Mouse (Mus musculus) heart, embryonic 13.5 days (tissue): ENCODE results near the gene Dand5. TPM values are rescaled to one million over a fixed set of nuclear protein-coding genes. Genes with fewer than 3 reads are reported as not detected.

Experiments
- ATAC-seq: fragments of 200-750 bp; cut with Nextera tagmentation; 2 replicates; pipeline ENCODE4 v1.8.0; 2017; ENCODE audit warnings: moderate TSS enrichment; ENCODE audit not compliant: insufficient number of reproducible peaks, low FRiP score, low TSS enrichment; ENCODE audit errors: extremely low read depth
- H3K27ac ChIP-seq: fragments of 300-500 bp; sonication (generic); replicated peaks from 2 replicates; pipeline ENCODE4 v1.5.1; 2015; ENCODE audit warnings: moderate library complexity, mild to moderate bottlenecking, inconsistent platforms
- H3K27me3 ChIP-seq: fragments of 300-500 bp; sonication (generic); replicated peaks from 2 replicates; pipeline ENCODE4 v1.6.1; 2015; ENCODE audit warnings: mild to moderate bottlenecking, inconsistent platforms
- H3K36me3 ChIP-seq: fragments of 300-500 bp; sonication (generic); 2 replicates; pipeline ENCODE4 v1.6.1; 2015; ENCODE audit warnings: mild to moderate bottlenecking, inconsistent platforms
- H3K4me1 ChIP-seq: fragments of 300-500 bp; sonication (generic); 2 replicates; pipeline ENCODE4 v1.6.1; 2015; ENCODE audit warnings: inconsistent platforms
- H3K4me2 ChIP-seq: fragments of 300-500 bp; sonication (generic); 2 replicates; pipeline ENCODE4 v1.6.1; 2015; ENCODE audit warnings: inconsistent platforms, mild to moderate bottlenecking, moderate library complexity
- H3K4me3 ChIP-seq: fragments of 300-500 bp; sonication (generic); 2 replicates; pipeline ENCODE4 v1.5.1; 2015; ENCODE audit warnings: moderate library complexity, mild to moderate bottlenecking, inconsistent platforms
- H3K9ac ChIP-seq: fragments of 300-500 bp; sonication (generic); 2 replicates; pipeline ENCODE4 v1.6.1; 2015; ENCODE audit warnings: inconsistent platforms, mild to moderate bottlenecking, moderate library complexity
- H3K9me3 ChIP-seq: fragments of 300-500 bp; sonication (generic); 2 replicates; pipeline ENCODE4 v1.6.1; 2016; ENCODE audit warnings: inconsistent platforms
- WGBS: fragments of 180-500 bp; shearing (Covaris S2); methylation state at CpG from one replicate; pipeline ENCODE4 v1.1.7; 2015; ENCODE audit warnings: mixed read lengths; 5-methylcytosine and 5-hydroxymethylcytosine counted together
- polyA plus RNA-seq: library from polyadenylated mRNA; unstranded; fragments of >200 nt; fragmentation: Nextera tagmentation; extraction: Ambion mirVana; gene quantifications from 2 replicates; pipeline ENCODE4 v1.2.1, GENCODE M21; 2015

Dand5 gene
- polyA plus RNA-seq, 1 experiment from 2014 or later: 6.3 TPM

DNA sequence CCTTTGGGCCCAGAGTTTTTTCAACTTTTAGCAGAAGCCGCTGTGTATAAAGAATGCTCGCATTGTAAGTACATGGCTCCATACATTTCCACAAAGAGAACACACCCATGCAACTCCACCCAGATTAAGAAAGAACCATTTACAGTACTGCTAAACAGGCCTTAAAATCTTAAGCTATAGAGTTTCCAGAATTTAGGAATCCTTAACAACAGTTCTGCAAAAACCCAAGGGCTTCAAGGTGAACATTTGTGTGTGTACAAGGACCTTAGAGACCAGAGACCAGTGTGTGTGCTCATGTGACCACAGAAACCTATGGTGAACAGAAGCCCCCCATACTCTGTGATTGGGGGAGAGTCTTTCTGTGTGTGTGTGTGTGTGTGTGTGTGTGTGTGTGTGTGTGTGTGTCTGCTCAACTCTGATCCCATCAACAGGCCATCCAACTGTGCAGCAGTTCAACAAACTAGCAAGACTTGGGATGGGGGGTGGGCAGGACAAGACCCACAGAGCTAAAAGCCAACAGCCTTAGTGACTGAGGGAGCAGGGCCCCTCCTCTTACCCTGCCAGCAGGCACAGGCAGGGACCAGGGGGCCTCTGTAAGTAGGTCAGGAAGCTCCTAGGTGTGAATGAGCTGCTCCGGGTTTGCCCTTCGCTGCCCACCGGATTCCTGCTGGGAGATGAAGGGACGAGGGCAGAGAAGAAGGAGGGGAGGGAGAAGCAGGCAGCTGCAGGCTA, 41.5 kb downstream of the Dand5 start:
- Histone ChIP-seq H3K9me3 (no peaks in the 10 kb centered on the region), H3K27ac (no peak overlapping the region), H3K4me2 (no peak overlapping the region), H3K27me3 (peaks cover 100% of the 10 kb centered on the region), H3K4me1 (peaks cover 65% of the 10 kb centered on the region), H3K4me3 (no peak overlapping the region), H3K36me3 (no peaks in the 10 kb centered on the region), H3K9ac (no peak overlapping the region)
- 31% methylated on average over 6 of the region's 6 CpGs for WGBS
- no peak for ATAC-seq

DNA sequence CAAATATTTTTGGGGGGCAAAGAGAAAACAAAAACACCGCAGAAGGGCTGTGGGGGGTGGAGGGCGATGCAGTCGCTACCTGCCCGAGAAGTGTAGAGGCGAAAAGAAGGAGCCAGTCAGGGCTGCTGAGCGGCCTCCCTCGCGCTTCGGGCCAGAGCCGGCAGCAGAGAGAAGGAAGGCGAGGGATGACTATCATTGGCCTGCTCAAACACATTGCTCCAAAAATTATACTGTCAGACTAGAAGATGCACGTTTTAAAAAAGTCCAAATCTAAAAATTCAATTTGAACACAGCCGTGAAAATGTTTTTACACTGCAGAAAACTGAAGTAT, 42.4 kb downstream of the Dand5 start:
- H3K4me2 ChIP-seq: peak overlapping the region; percentile 44
- 23% methylated on average over 13 of the region's 13 CpGs for WGBS

DNA sequence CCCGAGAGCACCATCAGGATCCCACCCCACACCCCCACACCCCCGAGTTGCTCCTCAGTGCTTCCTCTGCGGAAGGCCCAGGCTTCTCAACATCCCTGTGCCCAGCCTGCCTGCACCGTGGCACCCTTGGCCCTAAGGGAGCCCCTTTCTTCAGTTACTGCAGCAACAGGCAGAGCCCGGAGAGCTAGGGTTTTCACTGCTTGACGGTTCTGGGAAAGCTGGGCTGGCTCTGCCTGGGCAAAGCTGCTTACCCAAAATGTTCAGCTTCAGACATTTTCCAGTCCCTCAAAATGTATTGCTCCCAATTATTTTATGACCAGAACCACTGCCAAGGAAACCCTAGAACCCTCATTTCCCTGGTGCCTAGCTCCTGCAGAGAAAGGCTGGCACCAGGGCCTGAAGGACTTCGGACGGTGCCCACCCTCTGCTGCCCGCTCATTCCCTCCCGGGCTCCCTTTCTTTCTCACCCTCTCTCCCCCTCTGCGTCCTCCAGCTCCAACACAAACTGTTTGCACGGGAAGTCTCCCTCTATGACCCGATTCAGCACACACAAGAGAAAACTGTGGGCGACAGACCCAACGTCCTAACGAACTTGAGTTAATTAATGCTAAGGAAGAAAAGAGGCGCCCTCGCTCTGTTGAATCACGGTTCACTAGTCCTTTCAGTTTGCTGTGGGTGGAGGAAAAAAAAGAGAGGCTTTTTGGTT, 43.0 kb downstream of the Dand5 start:
- Histone ChIP-seq H3K36me3 (no peaks in the 10 kb centered on the region), H3K4me3 (peak overlapping the region; percentile 1; the same call in 1 of the 2 replicates), H3K27ac (no peak overlapping the region), H3K27me3 (peaks cover 100% of the 10 kb centered on the region), H3K4me1 (peaks cover 63% of the 10 kb centered on the region), H3K4me2 (peak overlapping the region; percentile 44), H3K9me3 (no peaks in the 10 kb centered on the region), H3K9ac (peak overlapping the region; percentile 44)
- WGBS: 21% methylated on average over 19 of the region's 19 CpGs
- ATAC-seq: no peak

More for the DNA sequence above, 42.4 kb downstream of the Dand5 start:
- Histone ChIP-seq H3K9ac (peak overlapping the region; percentile 44), H3K27me3 (peaks cover 100% of the 10 kb centered on the region), H3K4me1 (peaks cover 64% of the 10 kb centered on the region), H3K4me3 (peak overlapping the region; percentile 1; the same call in 1 of the 2 replicates), H3K9me3 (no peaks in the 10 kb centered on the region), H3K27ac (no peak overlapping the region), H3K36me3 (no peaks in the 10 kb centered on the region)
- ATAC-seq: no peak

DNA sequence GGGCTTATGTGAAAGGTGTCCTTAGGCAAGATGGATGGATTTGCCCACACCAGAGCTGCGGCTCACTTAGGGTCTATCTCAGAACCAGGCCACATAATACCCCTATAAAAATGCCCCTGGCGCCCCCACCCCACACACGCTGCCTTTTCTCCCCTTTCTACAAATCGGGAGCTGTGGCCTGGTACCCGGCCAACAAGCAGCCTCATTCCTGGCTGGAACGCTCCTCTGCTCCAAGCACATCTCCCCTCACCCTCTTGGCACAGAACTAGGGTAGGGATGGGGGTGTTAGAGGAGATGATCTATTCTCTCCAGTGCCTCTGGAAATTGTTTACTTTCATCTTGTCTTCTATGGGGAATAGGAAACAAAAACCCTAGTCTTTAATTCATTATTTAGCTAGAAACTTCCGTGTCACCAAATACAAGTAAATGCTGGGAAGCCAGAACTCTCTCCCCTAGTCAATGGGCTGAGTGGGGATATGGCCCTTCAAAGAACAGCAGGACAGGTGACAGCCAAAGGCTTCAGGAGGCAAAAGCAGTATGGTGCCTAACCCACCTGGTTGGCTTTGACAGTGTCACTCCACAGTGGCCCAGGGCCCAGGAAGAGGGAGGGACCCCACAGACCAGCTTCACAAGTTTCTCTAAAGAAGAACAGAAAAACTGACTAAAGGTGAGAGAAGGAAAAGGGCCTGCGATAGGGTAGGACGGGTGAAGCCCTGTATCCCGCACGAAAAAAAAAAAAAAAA, 43.8 kb downstream of the Dand5 start:
- peaks cover 96% of the 10 kb centered on the region for H3K27me3 ChIP-seq
- no peaks in the 10 kb centered on the region for H3K9me3 ChIP-seq
- peaks cover 64% of the 10 kb centered on the region for H3K4me1 ChIP-seq
- no peak overlapping the region for H3K4me2 ChIP-seq
- ATAC-seq: no peak
- no peaks in the 10 kb centered on the region for H3K36me3 ChIP-seq
- no peak overlapping the region for H3K9ac ChIP-seq
- H3K4me3 ChIP-seq: no peak overlapping the region
- H3K27ac ChIP-seq: no peak overlapping the region
- 24% methylated on average over 11 of the region's 11 CpGs for WGBS

DNA sequence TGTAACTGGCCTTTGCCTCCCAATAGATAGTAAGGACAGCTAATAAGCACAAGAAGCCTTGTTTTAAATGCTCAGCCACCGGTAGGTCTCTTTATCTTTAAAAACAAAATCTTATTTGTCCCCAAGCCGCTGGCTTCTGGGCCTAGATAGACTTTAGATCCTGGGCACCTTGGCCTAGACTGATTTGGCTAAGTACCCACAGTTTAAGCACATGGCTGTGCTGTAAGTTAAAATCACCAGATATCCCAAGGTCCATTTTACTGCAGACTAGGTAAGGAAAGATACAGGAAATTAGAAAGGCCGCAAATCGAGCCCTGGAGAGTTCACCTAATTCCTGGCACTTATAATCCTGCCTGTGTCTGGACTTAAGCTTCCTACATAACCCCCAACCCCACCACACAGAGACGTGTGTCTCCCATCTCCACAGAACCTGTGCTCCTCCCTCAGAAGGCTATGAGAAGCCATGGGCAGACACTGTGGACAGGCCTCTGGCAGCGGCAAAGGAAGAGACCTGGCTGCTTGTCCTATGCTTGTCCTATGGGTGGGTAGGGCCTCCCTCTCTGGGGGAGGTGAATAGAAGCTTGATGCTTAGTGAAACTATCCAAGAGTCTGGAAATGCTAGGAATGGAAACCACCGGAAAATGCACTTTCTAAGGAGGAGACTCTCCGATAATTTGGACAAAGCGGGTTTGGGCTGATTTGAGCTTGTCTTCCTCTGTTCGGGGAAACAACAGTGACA, 44.6 kb downstream of the Dand5 start:
- ATAC-seq: no peak
- Histone ChIP-seq H3K4me2 (no peak overlapping the region), H3K36me3 (no peaks in the 10 kb centered on the region), H3K4me3 (no peak overlapping the region), H3K27ac (no peak overlapping the region), H3K9ac (no peak overlapping the region), H3K4me1 (peaks cover 67% of the 10 kb centered on the region), H3K9me3 (no peaks in the 10 kb centered on the region), H3K27me3 (peaks cover 94% of the 10 kb centered on the region)
- WGBS: 50% methylated on average over 10 of the region's 10 CpGs

DNA sequence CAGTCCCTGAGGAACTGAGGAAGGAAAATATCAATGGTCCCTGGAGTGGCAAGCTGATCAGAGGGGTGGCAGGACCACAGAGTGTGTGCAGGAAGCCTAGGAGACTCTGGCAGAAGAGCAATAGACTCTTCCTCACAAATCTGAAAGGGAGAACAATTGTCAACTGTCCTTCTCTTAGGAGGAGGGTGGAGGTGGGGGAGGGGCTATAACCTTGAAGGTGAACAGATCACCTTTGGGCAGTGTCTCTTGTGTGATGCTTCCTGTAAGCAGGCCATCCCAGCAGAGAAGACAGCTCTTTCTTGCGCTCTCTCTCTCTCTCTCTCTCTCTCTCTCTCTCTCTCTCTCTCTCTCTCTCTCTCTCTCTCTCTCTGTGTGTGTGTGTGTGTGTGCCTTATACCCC, 46.1 kb downstream of the Dand5 start:
- no peak for ATAC-seq
- Histone ChIP-seq H3K4me3 (no peak overlapping the region), H3K4me1 (peaks cover 78% of the 10 kb centered on the region), H3K9ac (no peak overlapping the region), H3K36me3 (0 out of 2 replicates have a peak, but pooled peaks cover 3% of the 10 kb centered on the region), H3K27me3 (peaks cover 94% of the 10 kb centered on the region), H3K9me3 (no peaks in the 10 kb centered on the region), H3K4me2 (no peak overlapping the region), H3K27ac (no peak overlapping the region)
- WGBS: 27% methylated on average over 1 of the region's 1 CpGs

DNA sequence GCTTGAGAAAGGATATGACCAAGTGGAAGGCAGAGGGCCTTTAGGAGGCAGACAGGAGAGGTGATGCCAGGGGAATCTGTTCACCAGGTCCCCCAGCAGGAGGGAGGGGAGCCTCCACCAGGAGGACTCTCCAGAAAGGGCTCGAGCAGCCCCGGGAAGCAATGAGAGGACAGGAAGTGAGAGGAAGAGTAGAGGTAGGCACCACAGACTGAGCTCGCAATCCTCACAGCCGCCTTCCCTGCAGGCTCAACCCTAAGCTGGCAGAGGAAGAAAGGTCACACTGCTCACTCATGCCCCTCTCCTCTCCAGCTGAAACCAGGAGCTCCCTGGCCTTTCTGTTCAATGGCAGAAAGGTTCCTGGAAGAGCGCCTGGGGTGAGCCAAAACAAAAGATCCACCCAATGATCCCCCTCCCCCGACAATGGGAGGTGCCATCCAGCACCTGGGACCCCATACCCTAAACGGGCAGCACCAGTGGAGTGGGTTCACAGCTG, 47.0 kb downstream of the Dand5 start:
- Histone ChIP-seq H3K36me3 (0 out of 2 replicates have a peak, but pooled peaks cover 6% of the 10 kb centered on the region), H3K9me3 (no peaks in the 10 kb centered on the region), H3K9ac (peak overlapping the region; percentile 72; the same call in 1 of the 2 replicates), H3K4me3 (no peak overlapping the region), H3K4me1 (peaks cover 83% of the 10 kb centered on the region), H3K4me2 (peak overlapping the region; percentile 68), H3K27me3 (peaks cover 94% of the 10 kb centered on the region), H3K27ac (peak overlapping the region; percentile 81)
- whole genome bisulfite sequencing: 15% methylated on average over 7 of the region's 7 CpGs
- no peak for ATAC-seq

DNA sequence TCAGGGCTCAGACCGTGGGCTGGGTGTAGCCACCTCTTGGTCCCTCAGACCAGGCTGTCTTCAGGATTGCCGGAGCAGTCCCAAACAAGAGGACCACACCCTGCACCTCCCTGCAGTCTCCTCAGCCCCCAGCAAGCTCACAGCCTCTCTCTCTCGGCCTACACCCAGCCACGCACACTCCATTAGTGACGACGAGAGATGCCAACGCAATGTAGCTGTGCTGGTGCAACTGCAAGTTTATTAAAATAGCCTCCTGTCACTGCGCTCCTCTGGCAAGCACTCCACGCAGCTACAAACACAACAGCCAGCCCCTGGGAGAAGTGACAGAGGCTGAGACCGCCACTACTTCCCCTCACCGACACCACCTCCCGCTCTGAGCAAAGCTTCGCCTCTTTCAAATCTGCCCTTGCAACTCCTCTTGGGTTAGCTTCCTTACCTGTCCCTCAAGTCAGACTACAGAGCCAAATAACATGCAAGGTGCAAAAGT, 47.5 kb downstream of the Dand5 start:
- ATAC-seq: no peak
- Histone ChIP-seq H3K27me3 (peaks cover 94% of the 10 kb centered on the region), H3K4me3 (peak overlapping the region; percentile 21)

DNA sequence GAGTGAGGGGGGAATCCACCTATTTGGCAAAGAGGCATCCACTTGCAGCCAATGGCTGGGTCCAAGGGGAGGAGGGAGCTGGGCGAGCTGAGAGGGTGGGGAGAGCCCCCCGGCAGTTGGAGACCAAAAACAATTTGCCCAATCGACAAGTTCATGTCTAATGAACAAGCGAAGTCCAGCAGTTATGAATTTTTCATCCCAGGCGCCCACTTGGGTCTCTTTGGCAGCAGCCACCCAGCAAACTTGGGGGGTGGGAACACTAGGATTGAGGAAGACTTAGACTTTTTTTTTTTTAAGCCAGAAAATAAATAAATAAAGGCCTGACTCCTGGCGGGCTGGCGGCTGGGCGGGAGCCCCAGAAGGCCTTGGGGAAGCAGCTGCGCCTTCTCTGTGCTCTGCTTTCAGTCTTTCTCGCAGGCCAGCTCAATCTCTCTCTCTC, 48.1 kb downstream of the Dand5 start:
- Histone ChIP-seq H3K4me3 (peak overlapping the region; percentile 45), H3K27ac (peak overlapping the region; percentile 81), H3K36me3 (peaks cover 6% of the 10 kb centered on the region; the same call in 1 of the 2 replicates), H3K9ac (peak overlapping the region; percentile 72), H3K27me3 (peaks cover 94% of the 10 kb centered on the region), H3K4me2 (peak overlapping the region; percentile 68), H3K4me1 (peaks cover 77% of the 10 kb centered on the region), H3K9me3 (no peaks in the 10 kb centered on the region)
- 5% methylated on average over 10 of the region's 10 CpGs for WGBS
- no peak for ATAC-seq

More for the DNA sequence above, 47.5 kb downstream of the Dand5 start:
- Histone ChIP-seq H3K4me1 (peaks cover 82% of the 10 kb centered on the region), H3K9me3 (no peaks in the 10 kb centered on the region), H3K4me2 (peak overlapping the region; percentile 68), H3K36me3 (peaks cover 6% of the 10 kb centered on the region; the same call in 1 of the 2 replicates), H3K27ac (peak overlapping the region; percentile 81), H3K9ac (peak overlapping the region; percentile 72)
- 14% methylated on average over 13 of the region's 13 CpGs for WGBS

DNA sequence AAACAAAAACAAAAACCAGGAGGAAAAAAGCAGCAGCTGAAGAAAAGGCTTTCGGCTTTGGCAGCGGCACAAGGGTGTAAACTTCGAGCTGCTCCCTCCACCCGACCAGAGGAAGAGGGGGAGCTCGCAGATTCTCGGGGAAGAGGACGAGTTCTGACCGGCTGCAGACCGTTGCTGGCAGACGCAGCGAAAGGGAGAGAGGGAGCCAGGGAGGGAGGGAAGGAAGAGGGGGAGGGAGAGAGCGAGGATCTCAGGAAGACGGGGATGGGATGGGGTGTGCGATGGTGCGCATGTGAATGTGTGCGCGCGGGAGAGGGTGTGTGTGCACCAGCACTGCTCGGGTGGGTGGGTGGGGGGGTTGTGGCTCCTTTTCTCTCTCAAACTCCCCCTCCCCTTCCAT, 48.8 kb downstream of the Dand5 start:
- peak overlapping the region; percentile 68 for H3K4me2 ChIP-seq
- peaks cover 94% of the 10 kb centered on the region for H3K27me3 ChIP-seq
- ATAC-seq: no peak
- WGBS: 2% methylated on average over 19 of the region's 19 CpGs
- no peaks in the 10 kb centered on the region for H3K9me3 ChIP-seq
- peaks cover 10% of the 10 kb centered on the region; the same call in 1 of the 2 replicates for H3K36me3 ChIP-seq
- peak overlapping the region; percentile 72 for H3K9ac ChIP-seq
- peak overlapping the region; percentile 81 for H3K27ac ChIP-seq
- H3K4me3 ChIP-seq: peak overlapping the region; percentile 45
- H3K4me1 ChIP-seq: peaks cover 70% of the 10 kb centered on the region
